Mouse (Mus musculus): ENCODE results near the gene Cenpb.

DNA sequence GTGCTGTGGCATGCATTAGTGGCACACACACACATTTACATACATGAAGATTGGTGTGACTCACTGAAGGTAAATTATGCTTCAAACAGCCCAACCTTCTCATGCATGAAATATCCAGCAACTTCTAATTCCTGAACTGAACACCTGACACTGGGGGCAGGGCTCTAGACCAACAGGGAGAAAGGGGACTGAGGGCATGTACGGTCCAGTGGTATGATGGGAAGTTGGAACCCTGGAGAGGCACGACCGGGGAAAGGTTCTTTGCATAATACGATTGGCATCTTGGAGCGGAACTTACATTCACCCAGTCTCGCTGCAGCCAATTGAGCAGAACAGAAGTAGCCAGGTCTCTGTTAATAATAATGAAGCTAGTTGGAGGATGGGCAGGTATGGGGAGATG is 45.3 kb upstream of the Cenpb start:
- TF ChIP-seq CTCF (IDR thresholded peaks at IDR 0.05) (no peak), EP300 (IDR thresholded peaks at IDR 0.05) (no peak)

Data from lung, postnatal 0 days (tissue).